Mouse (Mus musculus) hindbrain, embryonic 14.5 days (tissue): ENCODE data around the gene Scaf11. TPM values are rescaled to one million over a fixed set of nuclear protein-coding genes. Genes with fewer than 3 reads are reported as not detected.

Source experiments
- ATAC-seq: fragments of 200-750 bp; cut with Nextera tagmentation; 2 replicates; pipeline ENCODE4 v1.8.0; 2017; ENCODE audit warnings: moderate number of reproducible peaks, mild to moderate bottlenecking, moderate TSS enrichment, moderate library complexity; ENCODE audit not compliant: low FRiP score
- DNase-seq: peaks from one replicate; pipeline ENCODE4 v3.0.0-alpha.2; 2015; ENCODE audit warnings: low spot score
- H3K27ac ChIP-seq: fragments of 300-500 bp; sonication (generic); 2 replicates; pipeline ENCODE4 v1.5.1; 2014; ENCODE audit warnings: mild to moderate bottlenecking, moderate library complexity
- H3K27me3 ChIP-seq: fragments of 300-500 bp; sonication (generic); 2 replicates; pipeline ENCODE4 v1.6.1; 2014; ENCODE audit warnings: mild to moderate bottlenecking, low read length, mixed read lengths; ENCODE audit not compliant: control insufficient read depth, insufficient read depth
- H3K36me3 ChIP-seq: fragments of 300-500 bp; sonication (generic); replicated peaks from 2 replicates; pipeline ENCODE4 v1.6.1; 2014; ENCODE audit not compliant: control insufficient read depth, insufficient read depth
- H3K4me1 ChIP-seq: fragments of 300-500 bp; sonication (generic); replicated peaks from 2 replicates; pipeline ENCODE4 v1.6.1; 2014; ENCODE audit warnings: antibody characterized with exemption, low read length, mixed read lengths; ENCODE audit not compliant: control insufficient read depth, insufficient read depth
- H3K4me2 ChIP-seq: fragments of 300-500 bp; sonication (generic); replicated peaks from 2 replicates; pipeline ENCODE4 v1.6.1; 2014; ENCODE audit warnings: mild to moderate bottlenecking, moderate library complexity
- H3K4me3 ChIP-seq: fragments of 300-500 bp; sonication (generic); replicated peaks from 2 replicates; pipeline ENCODE4 v1.5.1; 2014; ENCODE audit warnings: mild to moderate bottlenecking, low read length
- H3K9ac ChIP-seq: fragments of 300-500 bp; sonication (generic); 2 replicates; pipeline ENCODE4 v1.6.1; 2014
- H3K9me3 ChIP-seq: fragments of 300-500 bp; sonication (generic); 2 replicates; pipeline ENCODE4 v1.6.1; 2016; ENCODE audit warnings: low read length; ENCODE audit not compliant: control insufficient read depth
- WGBS: fragments of 180-500 bp; shearing (Covaris S2); extraction: QIAGEN DNeasy Blood & Tissue Kit; methylation state at CpG from one replicate; pipeline ENCODE4 v1.1.7; 2014; 5-methylcytosine and 5-hydroxymethylcytosine counted together
- polyA plus RNA-seq: library from polyadenylated mRNA; unstranded; fragments of >200 nt; fragmentation: Nextera tagmentation; extraction: Ambion mirVana; gene quantifications from 2 replicates; pipeline ENCODE4 v1.2.1, GENCODE M21; 2014

Gene Scaf11
- polyA plus RNA-seq, 1 experiment from 2014 or later, result 49.6 TPM

GRCm38 (mm10) chr15:96488941-96489786 lies 28.5 kb upstream of the Scaf11 start:
- Histone ChIP-seq H3K9ac (peak overlapping the region; percentile 30; the same call in 1 of the 2 replicates), H3K36me3 (no peaks in the 10 kb centered on the region), H3K27me3 (no peaks in the 10 kb centered on the region), H3K4me2 (peak overlapping the region; percentile 44), H3K4me1 (peaks cover 17% of the 10 kb centered on the region), H3K27ac (no peak overlapping the region), H3K4me3 (no peak overlapping the region), H3K9me3 (no peaks in the 10 kb centered on the region)
- DNase-seq (no peak), ATAC-seq (no peak)
- WGBS, result 23% methylated on average over 20 of the region's 20 CpGs

- DNase-seq (no peak), ATAC-seq (no peak)
- 66% methylated on average over 12 of the region's 12 CpGs for WGBS
Measured at GRCm38 (mm10) chr15:96487066-96487698, 26.5 kb upstream of the Scaf11 start.

GRCm38 (mm10) chr15:96480822-96481221 lies 20.2 kb upstream of the Scaf11 start:
- no peaks in the 10 kb centered on the region for H3K27me3 ChIP-seq
- H3K27ac ChIP-seq, result no peak overlapping the region
- H3K4me3 ChIP-seq, result no peak overlapping the region
- WGBS, result 92% methylated on average over 3 of the region's 3 CpGs
- H3K9ac ChIP-seq, result no peak overlapping the region
- no peaks in the 10 kb centered on the region for H3K9me3 ChIP-seq
- no peaks in the 10 kb centered on the region for H3K36me3 ChIP-seq
- H3K4me2 ChIP-seq, result no peak overlapping the region
- no peak for DNase-seq
- no peak for ATAC-seq
- no peaks in the 10 kb centered on the region for H3K4me1 ChIP-seq

More at GRCm38 (mm10) chr15:96487066-96487698, 26.5 kb upstream of the Scaf11 start:
- no peaks in the 10 kb centered on the region for H3K36me3 ChIP-seq
- no peak overlapping the region for H3K4me2 ChIP-seq
- no peak overlapping the region for H3K27ac ChIP-seq
- H3K9me3 ChIP-seq, result no peaks in the 10 kb centered on the region
- H3K4me1 ChIP-seq, result peaks cover 17% of the 10 kb centered on the region
- H3K27me3 ChIP-seq, result no peaks in the 10 kb centered on the region
- no peak overlapping the region for H3K4me3 ChIP-seq
- no peak overlapping the region for H3K9ac ChIP-seq

- ATAC-seq (no peak), DNase-seq (no peak)
- H3K4me2 ChIP-seq, result no peak overlapping the region
- H3K4me1 ChIP-seq, result no peaks in the 10 kb centered on the region
- no peaks in the 10 kb centered on the region for H3K9me3 ChIP-seq
- H3K9ac ChIP-seq, result no peak overlapping the region
- no peak overlapping the region for H3K27ac ChIP-seq
- no peaks in the 10 kb centered on the region for H3K27me3 ChIP-seq
- H3K36me3 ChIP-seq, result no peaks in the 10 kb centered on the region
- no peak overlapping the region for H3K4me3 ChIP-seq
- WGBS, result 90% methylated on average over 12 of the region's 12 CpGs
Measured at GRCm38 (mm10) chr15:96478006-96478405, 17.4 kb upstream of the Scaf11 start.

- ATAC-seq, result no peak
- H3K9me3 ChIP-seq, result no peaks in the 10 kb centered on the region
- H3K27ac ChIP-seq, result no peak overlapping the region
- H3K4me2 ChIP-seq, result no peak overlapping the region
- 8% methylated on average over 7 of the region's 7 CpGs for WGBS
- H3K4me3 ChIP-seq, result no peak overlapping the region
- no peak overlapping the region for H3K9ac ChIP-seq
- H3K27me3 ChIP-seq, result no peaks in the 10 kb centered on the region
- H3K36me3 ChIP-seq, result no peaks in the 10 kb centered on the region
- DNase-seq, result peak; percentile 89
- no peaks in the 10 kb centered on the region for H3K4me1 ChIP-seq
Measured at GRCm38 (mm10) chr15:96476359-96476758, 15.7 kb upstream of the Scaf11 start.

GRCm38 (mm10) chr15:96475571-96475972 lies 14.9 kb upstream of the Scaf11 start:
- no peak for ATAC-seq
- WGBS, result 86% methylated on average over 7 of the region's 7 CpGs
- H3K9me3 ChIP-seq, result no peaks in the 10 kb centered on the region

GRCm38 (mm10) chr15:96474325-96474955 lies 13.8 kb upstream of the Scaf11 start:
- 81% methylated on average over 20 of the region's 20 CpGs for WGBS
- no peaks in the 10 kb centered on the region for H3K9me3 ChIP-seq
- ATAC-seq, result no peak
- H3K4me2 ChIP-seq, result no peak overlapping the region
- H3K27me3 ChIP-seq, result no peaks in the 10 kb centered on the region
- no peak overlapping the region for H3K9ac ChIP-seq
- DNase-seq, result no peak
- no peak overlapping the region for H3K27ac ChIP-seq
- no peaks in the 10 kb centered on the region for H3K4me1 ChIP-seq
- H3K36me3 ChIP-seq, result no peaks in the 10 kb centered on the region
- H3K4me3 ChIP-seq, result no peak overlapping the region

More at GRCm38 (mm10) chr15:96475571-96475972, 14.9 kb upstream of the Scaf11 start:
- Histone ChIP-seq H3K27ac (no peak overlapping the region), H3K4me3 (no peak overlapping the region), H3K27me3 (no peaks in the 10 kb centered on the region), H3K4me1 (no peaks in the 10 kb centered on the region), H3K4me2 (no peak overlapping the region), H3K36me3 (no peaks in the 10 kb centered on the region), H3K9ac (no peak overlapping the region)
- no peak for DNase-seq

- no peak overlapping the region for H3K27ac ChIP-seq
- DNase-seq, result no peak
- no peak overlapping the region for H3K9ac ChIP-seq
- no peaks in the 10 kb centered on the region for H3K36me3 ChIP-seq
- no peaks in the 10 kb centered on the region for H3K27me3 ChIP-seq
- H3K4me1 ChIP-seq, result no peaks in the 10 kb centered on the region
- H3K9me3 ChIP-seq, result no peaks in the 10 kb centered on the region
- 94% methylated on average over 15 of the region's 15 CpGs for WGBS
- H3K4me2 ChIP-seq, result no peak overlapping the region
- H3K4me3 ChIP-seq, result no peak overlapping the region
- no peak for ATAC-seq
Measured at GRCm38 (mm10) chr15:96473920-96474319, 13.3 kb upstream of the Scaf11 start.

GRCm38 (mm10) chr15:96468316-96468715 lies 7.7 kb upstream of the Scaf11 start:
- DNase-seq (no peak), ATAC-seq (no peak)
- no peaks in the 10 kb centered on the region for H3K27me3 ChIP-seq
- 87% methylated on average over 2 of the region's 2 CpGs for WGBS
- no peak overlapping the region for H3K9ac ChIP-seq
- H3K9me3 ChIP-seq, result no peaks in the 10 kb centered on the region
- H3K4me1 ChIP-seq, result no peaks in the 10 kb centered on the region
- H3K4me3 ChIP-seq, result no peak overlapping the region
- no peak overlapping the region for H3K27ac ChIP-seq
- no peaks in the 10 kb centered on the region for H3K36me3 ChIP-seq
- H3K4me2 ChIP-seq, result no peak overlapping the region
